Mouse (Mus musculus): ENCODE measurements around the gene Hormad1. TPM values are rescaled to one million over a fixed set of nuclear protein-coding genes. Genes with fewer than 3 reads are reported as not detected.

Gene Hormad1
- polyA plus RNA-seq, 1 experiment from 2014 or later, result not detected

- Histone ChIP-seq H3K4me1 (ENCODE audit: control insufficient read depth, insufficient read depth, low read length) (no peaks in the 10 kb centered on the region), H3K4me2 (ENCODE audit: low read length) (no peak overlapping the region), H3K9me3 (replicated peaks; ENCODE audit: control insufficient read depth, low read length, poor library complexity, severe bottlenecking) (no peaks in the 10 kb centered on the region), H3K36me3 (ENCODE audit: control insufficient read depth, insufficient read depth, low read length) (no peaks in the 10 kb centered on the region), H3K27ac (ENCODE audit: low read length) (no peak overlapping the region), H3K4me3 (ENCODE audit: low read depth, low read length) (no peak overlapping the region), H3K9ac (ENCODE audit: low read depth, low read length) (no peak overlapping the region), H3K27me3 (ENCODE audit: control insufficient read depth, insufficient read depth, low read depth, low read length) (no peaks in the 10 kb centered on the region)
- ATAC-seq, result no peak
- 76% methylated on average over 2 of the region's 2 CpGs for WGBS
These were observed 34.8 kb upstream of the Hormad1 start for GRCm38 (mm10) chr3:95524673-95525072.

GRCm38 (mm10) chr3:95526111-95526510 is 33.4 kb upstream of the Hormad1 start:
- H3K27ac ChIP-seq (ENCODE audit: low read length), result no peak overlapping the region
- no peaks in the 10 kb centered on the region for H3K9me3 ChIP-seq (replicated peaks; ENCODE audit: control insufficient read depth, low read length, poor library complexity, severe bottlenecking)
- no peaks in the 10 kb centered on the region for H3K4me1 ChIP-seq (ENCODE audit: control insufficient read depth, insufficient read depth, low read length)
- no peaks in the 10 kb centered on the region for H3K36me3 ChIP-seq (ENCODE audit: control insufficient read depth, insufficient read depth, low read length)
- H3K4me2 ChIP-seq (ENCODE audit: low read length), result no peak overlapping the region
- no peak for ATAC-seq
- no peak overlapping the region for H3K4me3 ChIP-seq (ENCODE audit: low read depth, low read length)
- no peaks in the 10 kb centered on the region for H3K27me3 ChIP-seq (ENCODE audit: control insufficient read depth, insufficient read depth, low read depth, low read length)
- H3K9ac ChIP-seq (ENCODE audit: low read depth, low read length), result no peak overlapping the region

- Histone ChIP-seq H3K27me3 (ENCODE audit: control insufficient read depth, insufficient read depth, low read depth, low read length) (no peaks in the 10 kb centered on the region), H3K4me1 (ENCODE audit: control insufficient read depth, insufficient read depth, low read length) (no peaks in the 10 kb centered on the region), H3K4me2 (ENCODE audit: low read length) (no peak within 1 kb of the TSS), H3K27ac (ENCODE audit: low read length) (no peak within 1 kb of the TSS), H3K4me3 (ENCODE audit: low read depth, low read length) (no peak within 1 kb of the TSS), H3K9ac (ENCODE audit: low read depth, low read length) (no peak within 1 kb of the TSS), H3K9me3 (replicated peaks; ENCODE audit: control insufficient read depth, low read length, poor library complexity, severe bottlenecking) (no peaks in the 10 kb centered on the region), H3K36me3 (ENCODE audit: control insufficient read depth, insufficient read depth, low read length) (no peaks in the 10 kb centered on the region)
- ATAC-seq, result no peak
- WGBS, result 91% methylated on average over 8 of the region's 8 CpGs
These were observed 32.8 kb upstream of the Hormad1 start, which contains the start of gene Ctss for GRCm38 (mm10) chr3:95526622-95527211. TSS of gene Ctss (plus strand) at chr3:95526786.

DNA sequence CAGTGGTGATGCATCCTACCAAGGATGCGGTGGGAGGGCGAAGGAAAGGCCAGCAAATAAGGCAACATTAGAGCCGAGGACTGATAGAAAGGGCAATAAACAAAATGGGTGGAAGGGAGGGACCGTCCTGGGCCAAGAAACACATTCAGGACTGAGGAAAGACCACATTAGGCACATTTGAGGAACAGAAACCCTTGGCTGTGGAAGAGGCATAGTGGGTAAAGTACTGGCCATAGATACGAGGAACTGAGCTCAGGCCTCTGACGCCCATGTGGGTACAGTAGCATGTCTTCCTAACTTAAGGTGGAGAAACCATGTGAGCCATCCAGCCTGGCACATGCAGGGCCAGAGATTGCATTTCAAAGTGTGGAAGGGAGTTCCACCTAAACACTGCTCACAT is 29.7 kb upstream of the Hormad1 start:
- H3K36me3 ChIP-seq (ENCODE audit: control insufficient read depth, insufficient read depth, low read length), result no peaks in the 10 kb centered on the region
- no peak overlapping the region for H3K27ac ChIP-seq (ENCODE audit: low read length)
- H3K9ac ChIP-seq (ENCODE audit: low read depth, low read length), result no peak overlapping the region
- H3K4me2 ChIP-seq (ENCODE audit: low read length), result no peak overlapping the region
- H3K4me3 ChIP-seq (ENCODE audit: low read depth, low read length), result no peak overlapping the region
- H3K9me3 ChIP-seq (replicated peaks; ENCODE audit: control insufficient read depth, low read length, poor library complexity, severe bottlenecking), result no peaks in the 10 kb centered on the region
- H3K27me3 ChIP-seq (ENCODE audit: control insufficient read depth, insufficient read depth, low read depth, low read length), result no peaks in the 10 kb centered on the region
- 90% methylated on average over 6 of the region's 6 CpGs for WGBS
- H3K4me1 ChIP-seq (ENCODE audit: control insufficient read depth, insufficient read depth, low read length), result no peaks in the 10 kb centered on the region
- ATAC-seq, result no peak

- ATAC-seq, result no peak
- Histone ChIP-seq H3K36me3 (ENCODE audit: control insufficient read depth, insufficient read depth, low read length) (no peaks in the 10 kb centered on the region), H3K27me3 (ENCODE audit: control insufficient read depth, insufficient read depth, low read depth, low read length) (no peaks in the 10 kb centered on the region), H3K27ac (ENCODE audit: low read length) (no peak overlapping the region), H3K9ac (ENCODE audit: low read depth, low read length) (no peak overlapping the region), H3K4me1 (ENCODE audit: control insufficient read depth, insufficient read depth, low read length) (no peaks in the 10 kb centered on the region), H3K9me3 (replicated peaks; ENCODE audit: control insufficient read depth, low read length, poor library complexity, severe bottlenecking) (no peaks in the 10 kb centered on the region), H3K4me2 (ENCODE audit: low read length) (no peak overlapping the region), H3K4me3 (ENCODE audit: low read depth, low read length) (no peak overlapping the region)
- 94% methylated on average over 1 of the region's 1 CpGs for WGBS
These were observed 28.5 kb upstream of the Hormad1 start for GRCm38 (mm10) chr3:95531025-95531424.

DNA sequence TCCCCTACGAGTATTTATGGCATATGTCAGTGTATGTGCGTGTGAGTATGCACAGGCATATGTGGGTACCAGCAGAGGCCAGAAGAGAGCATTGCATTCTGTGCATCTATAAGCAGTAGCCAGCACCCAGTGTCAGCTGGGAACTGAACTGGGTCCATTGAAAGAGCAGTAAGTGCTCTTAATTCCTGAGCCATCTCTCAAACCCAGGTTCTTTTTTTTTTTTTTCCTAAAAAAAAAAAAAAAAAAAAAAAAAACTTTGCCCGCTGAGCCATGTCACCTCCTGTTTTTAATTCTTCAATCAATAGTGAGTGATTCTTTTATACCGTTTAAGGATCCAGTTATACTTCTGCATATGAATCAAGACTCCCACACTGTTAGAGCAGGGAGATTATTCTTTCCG is 26.1 kb upstream of the Hormad1 start:
- WGBS, result 90% methylated on average over 5 of the region's 5 CpGs
- Histone ChIP-seq H3K27ac (ENCODE audit: low read length) (no peak overlapping the region), H3K9me3 (replicated peaks; ENCODE audit: control insufficient read depth, low read length, poor library complexity, severe bottlenecking) (no peaks in the 10 kb centered on the region), H3K27me3 (ENCODE audit: control insufficient read depth, insufficient read depth, low read depth, low read length) (no peaks in the 10 kb centered on the region), H3K4me2 (ENCODE audit: low read length) (no peak overlapping the region), H3K4me3 (ENCODE audit: low read depth, low read length) (no peak overlapping the region), H3K4me1 (ENCODE audit: control insufficient read depth, insufficient read depth, low read length) (no peaks in the 10 kb centered on the region), H3K9ac (ENCODE audit: low read depth, low read length) (no peak overlapping the region), H3K36me3 (ENCODE audit: control insufficient read depth, insufficient read depth, low read length) (no peaks in the 10 kb centered on the region)
- no peak for ATAC-seq

GRCm38 (mm10) chr3:95534927-95535326 is 24.6 kb upstream of the Hormad1 start:
- Histone ChIP-seq H3K27ac (ENCODE audit: low read length) (no peak overlapping the region), H3K4me2 (ENCODE audit: low read length) (no peak overlapping the region), H3K36me3 (ENCODE audit: control insufficient read depth, insufficient read depth, low read length) (no peaks in the 10 kb centered on the region), H3K4me1 (ENCODE audit: control insufficient read depth, insufficient read depth, low read length) (no peaks in the 10 kb centered on the region), H3K9ac (ENCODE audit: low read depth, low read length) (no peak overlapping the region), H3K4me3 (ENCODE audit: low read depth, low read length) (no peak overlapping the region), H3K27me3 (ENCODE audit: control insufficient read depth, insufficient read depth, low read depth, low read length) (no peaks in the 10 kb centered on the region), H3K9me3 (replicated peaks; ENCODE audit: control insufficient read depth, low read length, poor library complexity, severe bottlenecking) (no peaks in the 10 kb centered on the region)
- 95% methylated on average over 1 of the region's 1 CpGs for WGBS
- ATAC-seq, result no peak

GRCm38 (mm10) chr3:95538936-95539335 is 20.5 kb upstream of the Hormad1 start:
- ATAC-seq, result no peak
- 91% methylated on average over 10 of the region's 10 CpGs for WGBS

GRCm38 (mm10) chr3:95539837-95540236 is 19.6 kb upstream of the Hormad1 start:
- no peak overlapping the region for H3K4me2 ChIP-seq (ENCODE audit: low read length)
- H3K36me3 ChIP-seq (ENCODE audit: control insufficient read depth, insufficient read depth, low read length), result no peaks in the 10 kb centered on the region
- no peak overlapping the region for H3K9ac ChIP-seq (ENCODE audit: low read depth, low read length)
- H3K9me3 ChIP-seq (replicated peaks; ENCODE audit: control insufficient read depth, low read length, poor library complexity, severe bottlenecking), result no peaks in the 10 kb centered on the region
- H3K4me3 ChIP-seq (ENCODE audit: low read depth, low read length), result no peak overlapping the region
- H3K27me3 ChIP-seq (ENCODE audit: control insufficient read depth, insufficient read depth, low read depth, low read length), result no peaks in the 10 kb centered on the region
- WGBS, result 93% methylated on average over 4 of the region's 4 CpGs
- no peak for ATAC-seq
- H3K27ac ChIP-seq (ENCODE audit: low read length), result no peak overlapping the region
- H3K4me1 ChIP-seq (ENCODE audit: control insufficient read depth, insufficient read depth, low read length), result no peaks in the 10 kb centered on the region

More at GRCm38 (mm10) chr3:95538936-95539335, 20.5 kb upstream of the Hormad1 start:
- Histone ChIP-seq H3K27me3 (ENCODE audit: control insufficient read depth, insufficient read depth, low read depth, low read length) (no peaks in the 10 kb centered on the region), H3K27ac (ENCODE audit: low read length) (no peak overlapping the region), H3K4me1 (ENCODE audit: control insufficient read depth, insufficient read depth, low read length) (no peaks in the 10 kb centered on the region), H3K4me3 (ENCODE audit: low read depth, low read length) (no peak overlapping the region), H3K4me2 (ENCODE audit: low read length) (no peak overlapping the region), H3K9me3 (replicated peaks; ENCODE audit: control insufficient read depth, low read length, poor library complexity, severe bottlenecking) (no peaks in the 10 kb centered on the region), H3K36me3 (ENCODE audit: control insufficient read depth, insufficient read depth, low read length) (no peaks in the 10 kb centered on the region), H3K9ac (ENCODE audit: low read depth, low read length) (no peak overlapping the region)
